Mouse (Mus musculus) lung, postnatal 0 days (tissue): Measurements from ENCODE around the gene Slc35f3.

Source experiments
- CTCF ChIP-seq: IDR thresholded peaks from 2 replicates; pipeline ENCODE4 v1.5.1; 2016; ENCODE audit warnings: antibody characterized with exemption, mild to moderate bottlenecking
- EP300 ChIP-seq: IDR thresholded peaks from 2 replicates; pipeline ENCODE4 v1.6.1; 2016; ENCODE audit warnings: antibody characterized with exemption, mild to moderate bottlenecking, control low read depth

DNA sequence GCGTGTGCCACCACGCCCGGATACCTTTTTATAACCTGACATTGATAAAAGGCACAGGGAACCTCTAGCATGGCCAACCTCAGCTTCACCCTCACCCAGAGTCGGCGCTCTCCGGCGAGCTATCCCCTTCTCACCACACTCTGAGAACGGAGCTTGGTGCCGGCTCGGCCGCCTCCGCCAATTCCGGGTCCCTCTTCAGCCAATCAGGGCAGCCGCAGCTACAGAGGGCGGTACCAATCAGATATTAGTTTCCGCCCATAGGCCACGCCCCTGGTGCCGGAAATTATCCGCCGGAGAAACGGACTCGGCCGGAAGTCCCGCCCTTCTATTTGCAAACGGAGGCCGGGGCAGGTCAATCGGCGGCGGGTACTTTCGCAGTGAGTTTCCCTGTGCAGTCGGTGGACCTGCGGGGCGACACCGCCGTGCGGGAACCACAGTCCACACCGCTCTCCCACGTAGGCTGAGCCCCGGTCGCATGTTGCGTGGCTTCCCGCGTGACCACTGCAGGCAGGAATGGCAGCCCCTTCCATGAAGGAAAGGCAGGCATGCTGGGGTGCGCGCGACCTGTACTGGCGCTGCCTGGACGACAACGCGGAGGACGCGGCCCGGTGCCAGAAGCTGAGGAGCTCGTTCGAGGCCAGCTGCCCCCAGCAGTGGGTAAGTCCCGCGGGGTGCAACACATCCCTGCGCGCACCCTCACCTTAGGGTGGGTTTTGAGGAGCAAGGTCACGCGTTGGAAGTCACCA, 124.0 kb downstream of the Slc35f3 start, which contains the start of gene Coa6:
- TF ChIP-seq CTCF (no peak), EP300 (no peak; the same call in 1 of the 2 replicates)
